Mouse (Mus musculus) macrophage (primary cell): Measurements from ENCODE around the gene Praf2. TPM values are rescaled to one million over a fixed set of nuclear protein-coding genes. Genes with fewer than 3 reads are reported as not detected.

Source experiments
- polyA plus RNA-seq: library from polyadenylated mRNA; stranded (reverse); fragments of 250-400 nt; gene quantifications from 3 replicates; pipeline ENCODE4 v1.2.4, GENCODE M21; 2018; ENCODE audit warnings: inconsistent platforms

Praf2 gene
- polyA plus RNA-seq, 1 experiment from 2014 or later: 12.3 TPM

Other genes with a start within 250 kb of the Praf2 start
- 0.04 TPM in 1 of 3 replicates, not detected in the others for gene Foxp3, start 154.8 kb upstream of the Praf2 start, polyA plus RNA-seq
- 1.1 to 2.8 TPM (median 1.4 TPM) in 3 replicates for gene Ppp1r3f, start 154.2 kb upstream of the Praf2 start, polyA plus RNA-seq
- 18.2 to 30.9 TPM (median 28.2 TPM) in 3 replicates for gene Ccdc22, start 122.9 kb upstream of the Praf2 start, polyA plus RNA-seq
- 0.09 to 0.16 TPM (median 0.15 TPM) in 3 replicates for gene Cacna1f, start 121.4 kb upstream of the Praf2 start, polyA plus RNA-seq
- gene Syp, start 90.0 kb upstream of the Praf2 start, polyA plus RNA-seq: 0.78 to 1.6 TPM (median 1.4 TPM) in 3 replicates
- 3.0 to 3.4 TPM (median 3.2 TPM) in 3 replicates for gene Prickle3, start 71.2 kb upstream of the Praf2 start, polyA plus RNA-seq
- 83.8 to 185 TPM (median 133 TPM) in 3 replicates for gene Plp2, start 57.0 kb upstream of the Praf2 start, polyA plus RNA-seq
- gene Magix, start 47.2 kb upstream of the Praf2 start, polyA plus RNA-seq: 0.14 TPM in 1 of 3 replicates, not detected in the others
- 27.4 to 38.3 TPM (median 28.0 TPM) in 3 replicates for gene Gpkow, start 31.3 kb upstream of the Praf2 start, polyA plus RNA-seq
- gene Wdr45, start 14.1 kb upstream of the Praf2 start, polyA plus RNA-seq: 9.5 to 25.3 TPM (median 21.1 TPM) in 3 replicates
- not detected in 3 replicates for gene Gm45208, start 6.2 kb upstream of the Praf2 start, polyA plus RNA-seq
- 0.39 to 1.6 TPM (median 1.6 TPM) in 3 replicates for gene Ccdc120, start 22.5 kb downstream of the Praf2 start, polyA plus RNA-seq
- 100 to 140 TPM (median 106 TPM) in 3 replicates for gene Tfe3, start 34.1 kb downstream of the Praf2 start, polyA plus RNA-seq
- gene Gripap1, start 61.3 kb downstream of the Praf2 start, polyA plus RNA-seq: 44.1 to 48.5 TPM (median 47.1 TPM) in 3 replicates
- gene Kcnd1, start 93.8 kb downstream of the Praf2 start, polyA plus RNA-seq: 0.03 to 0.06 TPM (median 0.04 TPM) in 3 replicates
- gene Otud5, start 112.9 kb downstream of the Praf2 start, polyA plus RNA-seq: 38.8 to 69.0 TPM (median 61.3 TPM) in 3 replicates
- 1.5 to 2.0 TPM (median 1.6 TPM) in 3 replicates for gene Pim2, start 149.8 kb downstream of the Praf2 start, polyA plus RNA-seq
- 10.3 to 26.7 TPM (median 19.8 TPM) in 3 replicates for gene Slc35a2, start 155.6 kb downstream of the Praf2 start, polyA plus RNA-seq
- gene Pqbp1, start 170.8 kb downstream of the Praf2 start, polyA plus RNA-seq: 46.6 to 136 TPM (median 62.4 TPM) in 3 replicates
- gene Timm17b, start 170.9 kb downstream of the Praf2 start, polyA plus RNA-seq: 7.5 to 12.2 TPM (median 10.3 TPM) in 3 replicates
- gene Gm10491, start 179.4 kb downstream of the Praf2 start, polyA plus RNA-seq: not detected in 3 replicates
- gene Gm10490, start 181.1 kb downstream of the Praf2 start, polyA plus RNA-seq: not detected in 3 replicates
- not detected in 3 replicates for gene Pcsk1n, start 191.4 kb downstream of the Praf2 start, polyA plus RNA-seq
- not detected in 3 replicates for gene Eras, start 200.2 kb downstream of the Praf2 start, polyA plus RNA-seq
- 6.9 to 9.1 TPM (median 7.1 TPM) in 3 replicates for gene Hdac6, start 219.4 kb downstream of the Praf2 start, polyA plus RNA-seq
- gene Gata1, start 249.6 kb downstream of the Praf2 start, polyA plus RNA-seq: 0.14 TPM in 1 of 3 replicates, not detected in the others